Mouse (Mus musculus) erythroblast, embryonic 14.5 days (primary cell): ENCODE data around the gene Klk11. TPM values are rescaled to one million over a fixed set of nuclear protein-coding genes. Genes with fewer than 3 reads are reported as not detected.

Source experiments
- H3K27me3 ChIP-seq: 2 replicates; pipeline ENCODE4 v1.6.1; 2012; ENCODE audit warnings: inconsistent platforms; ENCODE audit not compliant: control insufficient read depth
- H3K36me3 ChIP-seq: 2 replicates; pipeline ENCODE4 v1.6.1; 2012; ENCODE audit warnings: mild to moderate bottlenecking, inconsistent platforms; ENCODE audit not compliant: control insufficient read depth
- H3K4me1 ChIP-seq: 2 replicates; pipeline ENCODE4 v1.6.1; 2012; ENCODE audit warnings: inconsistent platforms; ENCODE audit not compliant: control insufficient read depth
- H3K4me3 ChIP-seq: replicated peaks from 2 replicates; pipeline ENCODE3; 2012; ENCODE audit warnings: moderate library complexity, mild to moderate bottlenecking, inconsistent platforms
- H3K9me3 ChIP-seq: 2 replicates; pipeline ENCODE4 v1.6.1; 2012; ENCODE audit warnings: low read length, inconsistent platforms, mixed read lengths; ENCODE audit not compliant: control insufficient read depth
- GATA1 ChIP-seq: IDR thresholded peaks from 2 replicates; pipeline ENCODE4 v1.6.1; 2012; ENCODE audit warnings: low read length, inconsistent platforms, mixed read lengths
- TAL1 ChIP-seq: IDR thresholded peaks from 3 replicates; pipeline ENCODE4 v1.6.1; 2012; ENCODE audit warnings: low read length, inconsistent platforms, mixed read lengths
- polyA plus RNA-seq: library from polyadenylated mRNA; stranded (reverse); fragments of >175 nt; gene quantifications from 2 replicates; pipeline ENCODE4 v1.2.3, GENCODE M21; 2012

The Klk11 gene
- polyA plus RNA-seq, 1 experiment: not detected

DNA sequence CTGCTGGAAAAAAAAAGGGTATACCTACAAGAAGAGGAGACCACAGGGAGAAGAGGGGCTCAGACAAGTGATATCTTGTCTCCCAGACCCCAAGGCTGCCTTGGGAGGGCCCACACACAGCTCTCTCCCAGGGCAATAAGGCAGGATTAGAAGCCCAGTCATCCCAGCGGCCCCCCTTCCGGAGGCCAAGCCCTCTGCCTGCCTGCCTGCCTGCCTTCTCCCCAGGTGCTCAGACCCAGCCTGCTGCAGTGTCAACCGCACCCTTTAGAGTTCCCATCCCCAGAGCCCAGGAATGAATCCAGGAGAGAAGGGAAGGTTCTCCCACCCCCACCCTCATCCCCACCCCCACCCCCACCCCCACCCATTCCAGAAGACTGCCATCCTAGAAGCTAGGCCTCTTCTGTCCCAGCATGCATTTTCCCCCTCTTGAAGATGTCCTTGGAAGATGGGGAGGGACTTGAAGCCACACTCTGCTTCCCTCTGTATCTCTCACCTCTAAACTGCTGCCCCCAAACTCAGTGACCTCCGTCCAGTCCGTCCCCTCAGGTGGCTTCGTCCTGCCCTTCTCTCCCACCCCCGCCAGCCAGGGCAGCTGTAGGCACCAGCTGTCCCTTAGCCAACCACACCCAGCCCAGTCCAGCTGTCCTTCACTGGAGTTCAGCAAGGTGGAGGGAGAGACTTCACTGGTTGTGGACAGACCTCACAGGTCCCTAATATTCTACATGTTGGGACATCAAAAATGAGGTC is 1.1 kb downstream of the Klk11 start:
- Histone ChIP-seq H3K4me1 (no peaks in the 10 kb centered on the region), H3K36me3 (no peaks in the 10 kb centered on the region), H3K27me3 (no peaks in the 10 kb centered on the region), H3K4me3 (no peak overlapping the region), H3K9me3 (peaks cover under 1% of the 10 kb centered on the region; the same call in 1 of the 2 replicates)
- no peak for TF ChIP-seq GATA1
- TF ChIP-seq TAL1: no peak

DNA sequence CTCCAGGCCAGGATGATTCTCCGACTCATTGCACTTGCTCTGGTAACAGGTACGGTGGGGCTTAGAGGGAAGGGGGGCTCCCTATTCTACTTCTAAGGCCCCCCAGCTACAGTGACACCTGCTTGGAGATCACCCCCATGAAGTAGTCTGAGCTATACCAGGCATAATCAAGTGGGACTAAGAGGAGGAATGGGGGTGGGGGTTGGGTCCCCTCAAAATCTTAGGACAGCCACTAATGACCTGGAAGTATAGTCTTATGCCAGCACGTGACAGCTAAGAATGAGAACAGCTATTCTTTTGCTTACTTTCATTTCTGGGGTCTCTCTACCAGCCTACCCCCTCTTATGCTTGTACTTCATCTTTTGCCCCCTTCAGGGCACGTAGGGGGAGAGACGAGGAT is 2.1 kb downstream of the Klk11 start:
- Histone ChIP-seq H3K36me3 (no peaks in the 10 kb centered on the region), H3K4me3 (no peak overlapping the region), H3K4me1 (no peaks in the 10 kb centered on the region), H3K9me3 (no peaks in the 10 kb centered on the region), H3K27me3 (no peaks in the 10 kb centered on the region)
- TF ChIP-seq TAL1 (no peak), GATA1 (no peak)

DNA sequence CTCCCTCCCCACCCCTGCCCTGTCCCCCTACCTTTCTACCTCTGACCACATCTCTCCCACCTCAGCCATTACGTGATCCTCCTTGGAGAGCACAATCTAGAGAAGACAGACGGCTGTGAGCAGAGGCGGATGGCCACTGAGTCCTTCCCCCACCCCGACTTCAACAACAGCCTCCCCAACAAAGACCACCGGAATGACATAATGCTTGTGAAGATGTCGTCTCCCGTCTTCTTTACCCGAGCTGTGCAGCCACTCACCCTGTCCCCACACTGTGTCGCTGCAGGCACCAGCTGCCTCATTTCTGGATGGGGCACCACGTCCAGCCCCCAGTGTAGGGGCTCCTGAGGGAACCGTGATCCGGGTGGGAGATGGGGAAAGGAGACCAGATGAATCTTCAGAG is 3.0 kb downstream of the Klk11 start:
- H3K9me3 ChIP-seq: no peaks in the 10 kb centered on the region
- H3K4me3 ChIP-seq: no peak overlapping the region
- no peak for TF ChIP-seq GATA1
- TF ChIP-seq TAL1: no peak
- H3K4me1 ChIP-seq: no peaks in the 10 kb centered on the region
- no peaks in the 10 kb centered on the region for H3K36me3 ChIP-seq
- H3K27me3 ChIP-seq: no peaks in the 10 kb centered on the region

DNA sequence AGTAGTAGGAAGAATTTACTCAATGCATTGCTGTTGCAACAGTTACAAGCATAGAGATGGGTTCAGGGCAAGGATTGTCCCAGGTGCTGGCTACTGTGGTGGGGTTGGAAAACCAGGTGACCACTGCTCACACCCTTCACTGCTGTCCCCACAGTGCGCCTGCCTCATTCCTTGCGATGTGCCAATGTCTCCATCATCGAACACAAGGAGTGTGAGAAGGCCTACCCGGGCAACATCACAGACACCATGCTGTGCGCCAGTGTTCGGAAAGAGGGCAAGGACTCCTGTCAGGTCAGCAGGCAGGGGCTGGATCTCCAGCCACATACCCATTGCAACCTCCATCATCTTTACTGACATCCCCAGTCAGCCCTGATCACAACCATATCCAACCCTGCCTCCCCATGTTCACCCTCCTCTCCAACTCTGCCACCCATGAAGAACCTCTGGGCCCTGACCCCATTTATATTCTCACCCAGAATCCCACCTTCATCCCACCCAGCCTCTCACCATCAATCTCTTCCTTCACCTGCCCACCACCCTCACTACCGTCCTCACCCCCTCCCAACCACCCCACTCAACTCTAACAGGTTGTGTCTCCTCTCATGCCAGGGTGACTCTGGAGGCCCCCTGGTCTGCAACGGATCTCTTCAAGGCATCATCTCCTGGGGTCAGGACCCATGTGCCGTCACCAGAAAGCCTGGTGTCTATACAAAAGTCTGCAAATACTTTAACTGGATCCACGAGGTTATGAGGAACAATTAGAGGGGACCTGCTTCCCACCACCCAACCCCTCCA is 4.0 kb downstream of the Klk11 start:
- Histone ChIP-seq H3K9me3 (no peaks in the 10 kb centered on the region), H3K4me3 (no peak overlapping the region), H3K36me3 (no peaks in the 10 kb centered on the region), H3K4me1 (no peaks in the 10 kb centered on the region), H3K27me3 (peaks cover 2% of the 10 kb centered on the region)
- TF ChIP-seq GATA1 (no peak), TAL1 (no peak)

- TF ChIP-seq GATA1 (no peak), TAL1 (no peak)
- Histone ChIP-seq H3K27me3 (peaks cover 5% of the 10 kb centered on the region), H3K9me3 (no peaks in the 10 kb centered on the region), H3K36me3 (no peaks in the 10 kb centered on the region), H3K4me3 (no peak overlapping the region), H3K4me1 (no peaks in the 10 kb centered on the region)
Measured at GRCm38 (mm10) chr7:43780241-43780640, 5.8 kb downstream of the Klk11 start.

GRCm38 (mm10) chr7:43780746-43781145 is 6.3 kb downstream of the Klk11 start, which contains the start of gene Klk10:
TSS of gene Klk10 (plus strand) at chr7:43781035.
- H3K4me3 ChIP-seq: no peak within 1 kb of the TSS
- TF ChIP-seq GATA1 (no peak), TAL1 (no peak)
- H3K36me3 ChIP-seq: no peaks in the 10 kb centered on the region
- no peaks in the 10 kb centered on the region for H3K4me1 ChIP-seq
- peaks cover 5% of the 10 kb centered on the region for H3K27me3 ChIP-seq
- no peaks in the 10 kb centered on the region for H3K9me3 ChIP-seq

DNA sequence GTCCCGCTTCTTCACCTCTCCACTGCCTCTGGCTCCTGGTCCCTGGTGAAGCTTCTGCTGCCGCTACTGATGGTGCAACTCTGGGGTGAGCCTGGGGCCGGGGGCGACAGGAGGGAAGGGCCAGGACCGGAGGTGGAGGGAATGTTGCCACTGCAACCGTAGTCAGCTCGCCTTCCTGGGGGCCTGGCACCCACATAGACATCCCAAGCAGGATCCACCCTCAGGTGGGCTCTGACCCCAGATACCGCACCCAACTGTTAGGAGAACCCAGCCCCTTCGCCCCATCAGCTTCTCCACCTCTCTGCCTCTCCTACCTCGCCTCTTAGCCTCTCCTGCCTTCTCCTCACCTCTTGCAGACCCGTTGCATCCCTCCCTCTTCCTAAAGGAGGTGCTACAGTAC is 7.1 kb downstream of the Klk11 start:
- peaks cover 5% of the 10 kb centered on the region for H3K27me3 ChIP-seq
- H3K4me3 ChIP-seq: no peak overlapping the region
- TF ChIP-seq GATA1 (no peak), TAL1 (no peak)
- H3K4me1 ChIP-seq: no peaks in the 10 kb centered on the region
- no peaks in the 10 kb centered on the region for H3K9me3 ChIP-seq
- H3K36me3 ChIP-seq: no peaks in the 10 kb centered on the region

GRCm38 (mm10) chr7:43782275-43783265 is 8.2 kb downstream of the Klk11 start:
- no peak for TF ChIP-seq TAL1
- TF ChIP-seq GATA1: no peak
- no peaks in the 10 kb centered on the region for H3K36me3 ChIP-seq
- H3K27me3 ChIP-seq: peaks cover 5% of the 10 kb centered on the region
- no peaks in the 10 kb centered on the region for H3K9me3 ChIP-seq
- H3K4me1 ChIP-seq: no peaks in the 10 kb centered on the region
- H3K4me3 ChIP-seq: no peak overlapping the region
